Mouse (Mus musculus) embryonic facial prominence, embryonic 11.5 days (tissue): ENCODE measurements around the gene Sh2b2. TPM values are rescaled to one million over a fixed set of nuclear protein-coding genes. Genes with fewer than 3 reads are reported as not detected.

Experiments
- ATAC-seq: fragments of 200-750 bp; cut with Nextera tagmentation; replicated peaks from 2 replicates; pipeline ENCODE4 v1.8.0; 2017; ENCODE audit warnings: low read depth; ENCODE audit not compliant: insufficient number of reproducible peaks, low FRiP score, low TSS enrichment
- DNase-seq: peaks from one replicate; pipeline ENCODE4 v3.0.0-alpha.2; 2015; ENCODE audit warnings: low spot score
- H3K27ac ChIP-seq: fragments of 300-500 bp; sonication (generic); replicated peaks from 2 replicates; pipeline ENCODE4 v1.5.1; 2014; ENCODE audit warnings: mild to moderate bottlenecking, low read depth, low read length, control low read depth
- H3K27me3 ChIP-seq: fragments of 300-500 bp; sonication (generic); 2 replicates; pipeline ENCODE4 v1.6.1; 2014; ENCODE audit warnings: mild to moderate bottlenecking, low read length, moderate library complexity, mixed read lengths; ENCODE audit not compliant: control insufficient read depth, insufficient read depth
- H3K36me3 ChIP-seq: fragments of 300-500 bp; sonication (generic); replicated peaks from 2 replicates; pipeline ENCODE4 v1.6.1; 2014; ENCODE audit warnings: low read depth, mild to moderate bottlenecking, low read length, moderate library complexity, mixed read lengths; ENCODE audit not compliant: control insufficient read depth, insufficient read depth
- H3K4me1 ChIP-seq: fragments of 300-500 bp; sonication (generic); 2 replicates; pipeline ENCODE4 v1.6.1; 2014; ENCODE audit warnings: low read length, mixed read lengths; ENCODE audit not compliant: control insufficient read depth, insufficient read depth
- H3K4me2 ChIP-seq: fragments of 300-500 bp; sonication (generic); 2 replicates; pipeline ENCODE4 v1.6.1; 2014; ENCODE audit warnings: low read depth, mild to moderate bottlenecking, control low read depth, low read length, moderate library complexity
- H3K4me3 ChIP-seq: fragments of 300-500 bp; sonication (generic); 2 replicates; pipeline ENCODE4 v1.5.1; 2014; ENCODE audit warnings: low read depth, low read length, control low read depth
- H3K9ac ChIP-seq: fragments of 300-500 bp; sonication (generic); replicated peaks from 2 replicates; pipeline ENCODE4 v1.6.1; 2014; ENCODE audit warnings: mild to moderate bottlenecking, control low read depth, low read length
- H3K9me3 ChIP-seq: fragments of 300-500 bp; sonication (generic); replicated peaks from 2 replicates; pipeline ENCODE4 v1.6.1; 2016; ENCODE audit warnings: mild to moderate bottlenecking, low read length, inconsistent platforms, mixed read lengths; ENCODE audit not compliant: control insufficient read depth
- WGBS: fragments of 180-500 bp; shearing (Covaris S2); extraction: QIAGEN DNeasy Blood & Tissue Kit; methylation state at CpG from one replicate; pipeline ENCODE4 v1.1.7; 2014; 5-methylcytosine and 5-hydroxymethylcytosine counted together
- polyA plus RNA-seq: library from polyadenylated mRNA; unstranded; fragments of >200 nt; fragmentation: Nextera tagmentation; extraction: Ambion mirVana; gene quantifications from 2 replicates; pipeline ENCODE4 v1.2.1, GENCODE M21; 2014

Sh2b2 gene
- polyA plus RNA-seq, 1 experiment from 2014 or later: 9.8 TPM

DNA sequence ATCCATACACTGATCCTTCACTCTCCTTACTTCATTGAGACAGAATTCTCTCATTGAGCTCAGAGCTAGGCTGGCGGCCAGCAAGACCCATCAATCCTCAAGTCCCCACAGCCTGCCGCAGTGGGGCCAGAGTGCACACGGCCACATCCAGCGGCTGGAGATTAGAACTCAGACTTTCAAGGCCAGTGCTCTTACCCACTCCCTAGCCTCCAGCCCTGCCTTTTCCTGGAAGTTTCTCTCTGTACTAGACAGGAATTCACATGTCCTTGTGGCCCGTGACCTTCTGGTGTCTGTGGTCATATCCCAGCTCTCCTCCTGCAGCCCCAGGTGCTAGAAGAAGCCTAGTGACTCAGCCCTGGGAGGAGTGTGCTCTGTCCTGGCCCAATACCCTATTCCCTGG is 9.7 kb downstream of the Sh2b2 start:
- Histone ChIP-seq H3K27me3 (no peaks in the 10 kb centered on the region), H3K9ac (no peak overlapping the region), H3K36me3 (peaks cover under 1% of the 10 kb centered on the region; the same call in 1 of the 2 replicates), H3K4me3 (no peak overlapping the region), H3K4me1 (peaks cover 4% of the 10 kb centered on the region; the same call in 1 of the 2 replicates), H3K27ac (no peak overlapping the region), H3K4me2 (no peak overlapping the region), H3K9me3 (no peaks in the 10 kb centered on the region)
- DNase-seq (no peak), ATAC-seq (no peak)
- WGBS: 86% methylated on average over 5 of the region's 5 CpGs

DNA sequence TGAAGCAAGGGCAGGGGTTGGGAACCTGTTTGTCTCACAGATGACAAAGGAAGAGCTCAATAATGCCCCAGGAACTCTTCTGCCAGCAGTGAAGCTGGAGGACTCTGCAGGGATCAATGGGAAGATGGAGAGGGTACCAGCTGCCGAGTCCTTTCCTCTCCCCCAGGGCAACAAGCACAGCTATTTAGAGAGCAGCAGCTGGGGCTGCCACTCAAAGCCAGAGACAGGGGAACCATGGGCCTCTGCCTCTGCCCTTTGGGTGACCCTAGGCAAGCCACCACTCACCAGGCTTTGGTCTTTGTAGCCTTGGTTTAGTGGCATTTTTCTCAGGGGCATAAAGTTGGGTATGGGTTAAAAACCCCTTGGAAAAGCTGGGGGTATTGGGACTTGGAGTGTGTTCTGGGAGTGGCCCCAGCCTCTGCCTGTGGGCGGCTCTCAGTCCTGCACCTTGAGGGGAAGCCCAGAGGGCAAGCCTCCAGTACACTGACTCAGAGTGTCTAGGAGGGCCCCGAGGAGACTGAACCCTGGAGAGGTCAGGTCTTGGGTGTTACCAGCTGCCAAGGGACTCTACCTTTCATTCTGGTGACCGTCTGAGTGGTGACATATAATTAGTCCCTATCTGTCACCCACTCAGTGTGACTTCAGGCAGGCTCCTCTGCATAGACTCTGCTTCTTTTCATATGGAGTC is 15.9 kb downstream of the Sh2b2 start:
- no peak for DNase-seq

DNA sequence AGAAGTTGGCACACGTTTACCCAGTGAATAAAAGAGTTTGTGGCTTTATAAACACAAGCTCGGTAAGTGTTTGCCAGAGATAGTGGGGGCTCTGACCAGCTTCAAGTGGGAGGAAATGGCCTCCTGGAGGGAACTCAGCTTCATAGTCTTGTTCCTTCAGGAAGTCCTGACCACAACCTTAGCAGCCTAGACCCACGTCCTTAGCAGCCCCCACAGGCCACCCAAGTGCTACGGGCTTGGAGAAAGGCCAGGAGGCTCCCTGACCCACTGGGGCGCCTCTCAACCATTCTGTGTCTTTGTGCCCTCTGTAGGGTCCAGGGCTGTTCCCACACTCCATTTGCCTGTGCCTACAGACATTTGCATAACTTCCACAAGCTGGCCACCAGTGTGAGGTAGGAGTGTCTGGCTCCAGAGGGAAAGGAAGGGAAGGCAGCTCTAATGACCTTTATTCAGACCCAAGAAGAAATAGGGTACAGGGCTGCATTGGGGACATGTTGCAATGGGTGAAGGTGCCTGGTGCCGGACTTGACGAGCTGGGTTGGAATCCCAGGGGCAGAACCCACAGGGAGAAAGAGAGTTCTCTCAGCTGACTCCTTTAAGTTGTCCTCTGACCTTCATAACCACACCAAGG is 20.0 kb downstream of the Sh2b2 start:
- Histone ChIP-seq H3K27me3 (no peaks in the 10 kb centered on the region), H3K4me3 (no peak overlapping the region), H3K36me3 (no peaks in the 10 kb centered on the region; the same call in 1 of the 2 replicates), H3K9me3 (no peaks in the 10 kb centered on the region), H3K27ac (no peak overlapping the region), H3K4me2 (no peak overlapping the region), H3K4me1 (no peaks in the 10 kb centered on the region), H3K9ac (no peak overlapping the region)
- 82% methylated on average over 7 of the region's 7 CpGs for WGBS
- DNase-seq (no peak), ATAC-seq (no peak)

More for the DNA sequence above, 15.9 kb downstream of the Sh2b2 start:
- H3K36me3 ChIP-seq: peaks cover 3% of the 10 kb centered on the region; the same call in 1 of the 2 replicates
- H3K27me3 ChIP-seq: no peaks in the 10 kb centered on the region
- H3K27ac ChIP-seq: no peak overlapping the region
- no peak; the same call in 1 of the 2 replicates for ATAC-seq
- H3K4me2 ChIP-seq: no peak overlapping the region
- H3K4me1 ChIP-seq: no peaks in the 10 kb centered on the region
- WGBS: 48% methylated on average over 4 of the region's 4 CpGs
- H3K9ac ChIP-seq: no peak overlapping the region
- H3K9me3 ChIP-seq: no peaks in the 10 kb centered on the region
- no peak overlapping the region for H3K4me3 ChIP-seq

DNA sequence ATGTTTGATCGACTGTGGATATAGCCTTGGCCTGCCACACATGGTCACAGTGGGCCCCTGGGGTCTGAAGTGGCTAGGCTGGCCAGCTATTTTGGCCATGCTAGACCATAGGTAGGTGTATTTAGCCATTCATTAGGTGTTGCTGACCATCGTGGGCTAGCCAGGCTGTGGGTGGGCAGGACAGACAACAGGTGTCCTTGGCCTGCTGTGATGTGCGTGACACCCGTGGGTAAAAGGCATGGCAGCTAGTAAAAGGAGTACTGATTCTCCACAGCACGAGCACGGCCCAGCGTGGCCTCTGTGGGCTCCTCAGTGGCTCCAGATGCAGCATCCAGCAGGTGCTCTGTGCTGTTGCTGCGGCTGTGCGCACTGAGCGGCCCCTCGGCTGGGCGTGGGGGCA is 27.8 kb downstream of the Sh2b2 start:
- DNase-seq (no peak), ATAC-seq (no peak)
- H3K27ac ChIP-seq: no peak overlapping the region
- no peak overlapping the region for H3K9ac ChIP-seq
- 81% methylated on average over 12 of the region's 12 CpGs for WGBS
- no peaks in the 10 kb centered on the region; the same call in 1 of the 2 replicates for H3K36me3 ChIP-seq
- H3K4me1 ChIP-seq: no peaks in the 10 kb centered on the region
- H3K4me2 ChIP-seq: no peak overlapping the region
- no peaks in the 10 kb centered on the region for H3K27me3 ChIP-seq
- no peaks in the 10 kb centered on the region for H3K9me3 ChIP-seq
- no peak overlapping the region for H3K4me3 ChIP-seq

DNA sequence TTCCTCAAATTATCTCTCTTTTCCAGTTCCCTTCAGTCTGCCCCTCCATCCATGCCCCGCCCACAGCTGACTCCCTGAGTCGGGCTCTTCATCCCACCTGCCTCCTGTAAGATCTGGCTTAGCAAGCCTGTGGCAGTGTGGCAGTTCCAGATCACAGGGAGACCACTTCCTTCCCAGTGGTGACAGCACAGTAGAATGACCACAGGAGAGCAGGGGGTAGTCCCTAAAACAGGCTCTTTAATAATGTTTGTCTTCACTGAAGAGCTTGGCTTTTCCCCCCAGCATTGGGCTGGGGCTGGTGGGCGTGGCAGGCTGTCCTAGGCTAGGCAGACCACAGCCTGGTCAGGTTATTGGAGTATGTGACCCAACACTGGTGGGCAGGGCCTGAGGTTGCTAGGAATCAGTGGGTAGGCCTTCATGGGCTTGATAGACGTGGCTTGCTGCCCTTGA is 28.4 kb downstream of the Sh2b2 start:
- H3K9me3 ChIP-seq: no peaks in the 10 kb centered on the region
- no peaks in the 10 kb centered on the region for H3K36me3 ChIP-seq
- WGBS: 70% methylated on average over 4 of the region's 4 CpGs
- H3K4me1 ChIP-seq: no peaks in the 10 kb centered on the region
- DNase-seq (no peak), ATAC-seq (no peak)
- H3K4me3 ChIP-seq: no peak overlapping the region
- H3K9ac ChIP-seq: no peak overlapping the region
- no peak overlapping the region for H3K4me2 ChIP-seq
- no peaks in the 10 kb centered on the region for H3K27me3 ChIP-seq
- H3K27ac ChIP-seq: no peak overlapping the region

DNA sequence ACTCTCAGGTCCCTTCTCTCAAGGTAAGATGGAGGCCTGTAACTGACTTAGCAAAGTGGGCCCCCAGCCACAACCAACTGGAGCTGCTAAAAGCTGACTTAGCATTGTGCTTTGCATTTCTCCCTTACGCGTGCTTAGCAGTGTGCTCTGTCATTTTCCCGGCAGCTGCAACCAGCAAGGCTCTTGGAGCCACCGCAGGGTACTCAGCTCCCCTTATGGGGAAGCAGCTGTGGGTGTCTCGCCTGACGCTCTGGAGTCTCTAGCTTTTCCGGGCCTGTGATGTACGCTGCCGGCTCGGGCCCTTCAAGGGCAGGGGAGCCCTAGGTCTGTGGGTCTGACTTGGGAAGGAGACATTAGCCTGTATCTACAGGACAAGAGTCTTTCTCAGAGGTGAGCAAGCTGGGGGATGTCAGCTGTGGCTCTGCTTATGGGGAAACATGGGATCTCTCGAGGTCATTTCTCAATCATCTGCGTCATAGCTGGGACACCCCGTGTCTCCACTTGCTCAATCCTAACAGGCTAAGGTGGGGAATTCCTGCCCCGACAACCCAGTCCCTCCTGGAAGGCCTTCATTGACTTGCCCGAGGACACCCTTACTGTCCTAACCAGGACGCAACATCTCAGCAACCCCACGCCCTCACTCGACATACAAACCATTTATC is 29.2 kb downstream of the Sh2b2 start:
- WGBS: 85% methylated on average over 18 of the region's 18 CpGs
- no peak overlapping the region for H3K4me3 ChIP-seq
- no peak for DNase-seq
- no peaks in the 10 kb centered on the region for H3K9me3 ChIP-seq
- no peak for ATAC-seq
- H3K4me2 ChIP-seq: no peak overlapping the region
- no peaks in the 10 kb centered on the region for H3K4me1 ChIP-seq
- H3K27ac ChIP-seq: no peak overlapping the region
- H3K9ac ChIP-seq: no peak overlapping the region
- no peaks in the 10 kb centered on the region for H3K27me3 ChIP-seq
- no peaks in the 10 kb centered on the region for H3K36me3 ChIP-seq

DNA sequence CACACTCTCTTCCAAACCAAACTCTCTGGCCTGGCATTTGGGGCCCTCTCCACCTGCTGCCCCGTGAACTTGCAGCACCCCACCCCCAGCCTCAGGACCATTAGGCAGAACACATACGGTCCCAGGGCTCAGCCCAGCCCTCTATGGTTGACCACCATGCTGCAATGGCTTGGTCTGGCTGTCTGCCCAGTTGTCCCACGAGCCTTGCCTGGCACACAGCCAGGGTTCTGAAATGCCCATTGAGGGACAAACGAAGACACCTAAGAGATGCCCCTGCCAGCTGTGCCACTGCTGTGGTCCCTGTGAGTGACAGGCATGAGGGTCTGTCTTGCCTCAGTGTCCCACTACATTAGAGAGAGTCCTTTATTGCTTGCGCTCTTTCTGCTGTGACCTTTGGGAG is 30.4 kb downstream of the Sh2b2 start:
- H3K27me3 ChIP-seq: no peaks in the 10 kb centered on the region
- no peak overlapping the region for H3K9ac ChIP-seq
- H3K4me1 ChIP-seq: no peaks in the 10 kb centered on the region
- no peaks in the 10 kb centered on the region for H3K36me3 ChIP-seq
- H3K4me3 ChIP-seq: no peak overlapping the region
- DNase-seq: no peak
- 89% methylated on average over 5 of the region's 5 CpGs for WGBS
- H3K9me3 ChIP-seq: no peaks in the 10 kb centered on the region
- H3K4me2 ChIP-seq: no peak overlapping the region
- ATAC-seq: no peak
- H3K27ac ChIP-seq: no peak overlapping the region

DNA sequence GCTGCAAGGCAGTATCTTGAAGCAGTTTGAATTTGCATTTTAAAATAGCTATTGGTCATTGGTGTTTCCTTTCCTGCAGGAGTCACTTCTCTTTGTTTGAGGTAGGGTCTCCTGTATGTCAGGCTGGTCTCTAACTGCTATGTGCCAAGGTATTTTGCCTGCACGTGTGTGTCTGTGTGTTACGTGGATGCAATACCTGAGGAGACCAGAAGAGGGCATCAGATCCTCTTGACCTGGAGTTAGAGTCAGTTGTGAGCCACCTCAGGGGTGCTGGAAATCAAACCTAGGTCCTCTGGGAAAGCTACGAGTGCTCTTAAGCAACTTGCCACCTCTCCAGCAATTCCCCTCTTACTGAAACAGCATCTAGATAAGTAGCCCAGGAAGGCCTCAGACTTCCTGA is 31.1 kb downstream of the Sh2b2 start:
- ATAC-seq: no peak
- 89% methylated on average over 3 of the region's 3 CpGs for WGBS

More for the DNA sequence above, 31.1 kb downstream of the Sh2b2 start:
- no peaks in the 10 kb centered on the region for H3K4me1 ChIP-seq
- H3K4me3 ChIP-seq: no peak overlapping the region
- H3K27ac ChIP-seq: no peak overlapping the region
- no peaks in the 10 kb centered on the region for H3K9me3 ChIP-seq
- no peak overlapping the region for H3K4me2 ChIP-seq
- no peak for DNase-seq
- no peaks in the 10 kb centered on the region for H3K36me3 ChIP-seq
- H3K9ac ChIP-seq: no peak overlapping the region
- H3K27me3 ChIP-seq: no peaks in the 10 kb centered on the region
